Mouse (Mus musculus) right cerebral cortex, postnatal 14 days (tissue): ENCODE measurements around the gene H2al1b.
A peak's percentile ranks its signal among the peaks of the same experiment; 100 is the strongest.
"Not testable (repeated sequence)": the region's sequence is repeated elsewhere in the genome, so short reads cannot be mapped to it uniquely, and the experiment has no call there.

Experiments used
- DNase-seq: peaks from one replicate; pipeline ENCODE4 v3.0.0; 2022

Gene H2al1b

DNA sequence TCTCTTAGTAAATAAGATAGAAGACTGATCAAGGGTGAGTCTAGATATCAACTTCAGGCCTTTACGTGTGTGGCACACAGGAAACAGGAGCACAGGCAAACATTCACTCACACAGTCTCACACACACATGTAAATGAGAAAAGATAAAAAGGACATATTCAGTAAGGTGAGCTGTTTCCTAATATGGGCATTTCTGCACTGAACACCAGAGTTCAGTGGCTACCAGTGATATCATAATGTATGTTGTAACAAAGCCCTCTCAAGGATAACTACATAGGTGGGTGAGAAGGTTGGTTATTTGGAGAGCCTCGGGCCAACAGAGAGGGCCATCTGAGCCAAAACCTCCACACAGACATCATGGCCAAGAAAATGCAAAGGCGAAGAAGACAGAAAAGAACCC lies at the start of gene H2al1b:
Gene H2al1b (plus strand): TSS at position 301 of the 400 bp plus-strand sequence.
- not testable (repeated sequence) for DNase-seq

DNA sequence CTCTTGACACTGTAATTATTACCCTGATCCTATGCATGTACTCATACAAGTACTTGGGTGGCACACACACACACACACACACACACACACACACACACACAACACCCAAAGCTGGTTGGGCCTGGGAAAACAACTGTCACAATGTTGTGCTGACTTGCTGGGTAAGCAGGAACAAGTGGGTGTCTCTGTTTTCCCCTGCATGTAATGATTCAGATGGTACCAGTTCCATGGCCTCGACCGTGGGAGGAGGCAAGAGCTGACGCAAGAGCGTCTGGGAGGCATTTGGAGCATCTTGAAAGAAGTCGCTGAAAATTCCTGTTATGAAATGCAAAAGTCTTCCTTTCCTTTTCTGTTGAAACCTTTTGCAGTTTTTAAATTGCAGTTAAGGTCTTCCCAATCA lies 48.2 kb upstream of the H2al1b start:
- peak; percentile 13 for DNase-seq

DNA sequence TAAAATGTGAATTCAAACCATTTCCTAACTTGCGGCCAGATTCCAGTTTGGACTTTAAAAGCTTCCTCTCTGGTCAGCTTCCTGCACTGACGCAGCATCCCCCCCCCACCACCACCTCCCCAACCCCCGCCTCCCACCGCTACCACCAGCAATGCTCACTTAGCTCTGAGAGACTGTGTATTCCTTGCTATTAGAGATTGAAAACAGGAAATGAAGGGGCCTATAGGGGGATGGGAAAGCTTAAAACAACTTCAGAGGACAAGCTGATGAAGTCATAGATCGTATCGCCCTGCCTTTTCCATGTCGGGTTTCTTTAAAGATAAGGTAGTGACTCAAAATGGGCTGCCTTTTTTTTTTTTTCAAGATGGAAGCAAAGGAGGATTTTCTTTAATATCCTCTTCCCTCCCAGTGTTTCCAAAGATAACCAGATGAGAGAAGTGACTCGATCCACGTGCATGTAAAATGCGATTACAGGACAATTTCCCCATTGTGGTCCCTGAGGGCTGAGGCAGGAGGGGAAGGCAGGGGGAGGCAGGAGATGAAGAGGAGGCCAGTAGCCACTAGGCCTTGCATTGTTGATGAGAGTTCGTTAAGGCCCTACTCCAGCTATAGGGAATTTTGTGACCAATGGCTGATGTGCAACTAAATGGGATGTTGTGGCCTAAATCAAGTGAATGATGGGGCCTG lies 47.6 kb upstream of the H2al1b start:
- DNase-seq: no peak

DNA sequence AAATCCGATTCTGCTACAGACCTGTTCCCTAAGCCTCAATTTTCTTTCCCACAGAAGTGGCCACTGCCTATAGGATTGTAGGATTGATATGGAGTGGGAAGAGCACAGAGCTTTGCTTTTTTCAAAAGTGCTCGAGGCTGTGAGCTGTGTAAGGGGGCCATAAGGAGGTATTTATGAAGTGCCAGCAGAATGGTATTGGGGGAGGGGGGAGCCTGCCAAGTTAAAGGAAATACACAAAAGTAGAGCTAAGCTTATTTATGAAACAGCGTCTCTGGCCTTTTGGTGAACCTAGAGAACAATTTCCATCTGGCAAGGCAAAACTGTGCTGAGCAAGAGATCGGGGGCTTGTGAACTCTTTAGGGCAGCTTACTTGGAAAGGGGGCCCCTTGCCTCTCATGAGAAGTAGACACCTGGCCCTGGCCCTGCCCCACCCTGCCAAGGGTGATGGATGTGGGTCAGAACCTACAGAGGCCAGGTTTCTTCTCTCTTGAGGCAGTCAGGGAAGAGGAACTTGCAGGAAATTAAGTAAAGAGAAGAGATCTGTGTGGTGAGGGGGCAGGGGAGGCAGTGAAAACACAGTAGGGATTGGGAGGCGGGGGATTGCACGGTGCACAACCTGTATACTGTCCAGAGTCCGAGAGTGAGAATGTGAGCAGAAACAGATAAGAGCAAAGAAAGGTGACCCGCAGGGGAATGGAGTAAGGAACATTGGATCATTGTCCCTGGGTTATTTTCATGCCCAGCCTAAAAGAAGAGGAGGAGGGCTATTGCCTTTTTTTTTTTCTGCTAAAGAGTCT lies 46.5 kb upstream of the H2al1b start:
- DNase-seq: no peak

DNA sequence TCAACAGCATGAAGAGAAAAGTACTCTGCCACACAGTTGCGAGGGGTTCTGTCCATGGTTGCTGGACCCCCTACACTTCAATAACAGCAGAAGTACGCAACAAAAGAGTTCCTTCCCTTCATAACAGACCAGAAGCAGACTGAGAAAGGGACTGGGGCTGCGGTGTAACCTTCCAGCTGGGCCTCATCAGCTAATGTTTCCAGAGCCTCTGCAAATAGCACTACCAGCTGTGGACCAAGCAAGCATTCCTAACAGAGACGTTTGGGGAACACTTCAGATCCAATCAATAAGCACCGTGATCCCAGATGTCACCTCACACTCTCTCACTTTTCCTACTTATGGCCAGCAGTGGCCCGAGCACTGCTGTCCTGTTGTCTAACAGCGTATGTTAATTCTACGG lies 37.3 kb upstream of the H2al1b start:
- DNase-seq: no peak

DNA sequence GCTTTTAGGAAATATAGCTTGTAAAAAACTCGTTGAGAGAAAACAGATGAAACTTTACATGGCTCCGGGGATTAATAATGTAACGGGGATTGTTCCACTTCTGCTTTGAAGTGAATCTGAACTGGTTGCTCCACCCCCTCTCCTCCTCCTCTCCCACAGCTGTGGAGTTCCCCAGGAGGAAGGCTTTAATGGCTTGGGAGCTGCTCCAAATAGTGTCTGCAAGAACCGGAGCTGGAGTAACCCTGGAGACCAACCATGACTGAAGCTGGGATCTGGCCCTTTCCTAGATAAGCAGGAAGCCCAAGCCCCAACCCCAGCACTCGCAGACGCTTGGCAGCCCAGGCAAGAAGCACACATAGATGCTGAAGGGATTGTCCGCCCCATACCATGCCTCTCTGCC lies 34.4 kb upstream of the H2al1b start:
- no peak for DNase-seq

DNA sequence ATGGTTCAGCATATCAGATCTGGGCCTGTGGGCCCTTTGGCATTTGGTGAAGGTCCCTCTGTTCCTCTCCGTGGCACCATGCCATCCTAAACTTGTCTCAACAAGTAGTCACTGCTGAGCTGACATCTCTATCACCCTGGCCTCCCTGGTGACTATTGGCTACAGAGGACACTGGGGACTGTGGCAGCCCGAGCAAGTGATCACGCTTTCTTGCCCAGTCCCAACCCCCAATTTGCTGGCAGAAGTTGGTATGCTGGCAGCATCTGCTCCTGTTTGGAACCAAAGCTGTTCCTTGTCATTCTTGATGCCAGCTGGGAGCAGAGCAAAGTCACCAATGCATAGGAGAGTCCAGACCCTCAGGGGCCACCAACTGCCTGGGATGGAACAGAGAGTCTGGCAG lies 33.2 kb upstream of the H2al1b start:
- DNase-seq: peak; percentile 11

DNA sequence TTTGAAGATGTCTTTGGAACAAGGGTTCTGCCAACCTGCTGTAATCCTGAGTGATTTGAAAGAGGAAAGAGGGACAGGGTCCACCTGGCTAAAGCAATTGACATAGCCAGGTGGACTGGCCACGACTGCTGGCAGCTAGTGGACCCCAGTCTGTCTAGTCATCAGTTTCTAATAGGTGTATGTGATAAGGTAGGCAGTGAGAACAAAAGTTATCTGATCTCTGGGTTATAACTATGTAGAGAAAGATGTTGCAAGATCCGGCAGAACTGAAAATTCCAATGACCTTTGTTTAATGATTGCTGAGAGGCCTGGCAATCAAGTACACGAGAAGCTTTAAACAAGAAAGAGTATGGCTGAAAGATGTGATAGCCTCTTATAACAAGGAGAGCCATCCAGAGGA lies 29.0 kb upstream of the H2al1b start:
- no peak for DNase-seq

DNA sequence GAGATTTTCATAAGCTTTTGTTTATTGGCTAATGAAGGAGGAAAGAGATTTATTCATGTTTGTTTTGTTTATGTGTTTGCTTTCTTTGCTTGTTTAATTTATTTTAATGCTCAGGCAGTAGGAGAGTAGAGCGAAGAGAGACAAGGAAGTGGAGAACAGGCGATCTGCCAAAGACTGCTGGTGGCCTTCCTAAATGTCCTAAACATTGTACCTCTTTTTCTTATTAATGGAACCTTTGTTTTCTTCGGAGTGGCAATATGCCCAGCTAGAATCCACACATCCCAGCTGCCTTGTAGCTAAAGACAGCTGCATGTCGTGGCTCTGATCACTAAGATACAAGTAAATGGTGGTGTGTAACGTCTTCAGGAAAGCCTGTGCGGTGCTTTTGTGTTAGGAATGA lies 25.1 kb upstream of the H2al1b start:
- DNase-seq: no peak

DNA sequence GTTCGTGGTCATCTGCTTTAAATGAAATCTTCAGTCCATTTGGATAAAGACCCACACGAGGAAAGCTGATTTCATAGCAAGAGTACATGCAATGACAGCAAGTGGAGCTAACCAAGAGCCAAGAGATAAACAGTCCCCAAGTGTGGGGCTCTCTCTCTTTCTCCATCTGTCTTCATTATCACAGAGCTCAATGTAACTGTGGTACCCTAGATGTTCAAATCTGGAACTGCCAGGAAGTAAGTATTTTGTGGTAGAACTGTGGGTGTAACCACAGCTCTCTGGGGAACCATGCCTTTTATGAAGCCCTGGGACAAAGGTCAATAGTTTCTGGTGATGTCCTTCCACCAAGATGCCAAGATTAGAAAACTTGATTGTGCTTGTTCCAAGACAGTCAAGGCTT lies 21.5 kb upstream of the H2al1b start:
- DNase-seq: no peak

DNA sequence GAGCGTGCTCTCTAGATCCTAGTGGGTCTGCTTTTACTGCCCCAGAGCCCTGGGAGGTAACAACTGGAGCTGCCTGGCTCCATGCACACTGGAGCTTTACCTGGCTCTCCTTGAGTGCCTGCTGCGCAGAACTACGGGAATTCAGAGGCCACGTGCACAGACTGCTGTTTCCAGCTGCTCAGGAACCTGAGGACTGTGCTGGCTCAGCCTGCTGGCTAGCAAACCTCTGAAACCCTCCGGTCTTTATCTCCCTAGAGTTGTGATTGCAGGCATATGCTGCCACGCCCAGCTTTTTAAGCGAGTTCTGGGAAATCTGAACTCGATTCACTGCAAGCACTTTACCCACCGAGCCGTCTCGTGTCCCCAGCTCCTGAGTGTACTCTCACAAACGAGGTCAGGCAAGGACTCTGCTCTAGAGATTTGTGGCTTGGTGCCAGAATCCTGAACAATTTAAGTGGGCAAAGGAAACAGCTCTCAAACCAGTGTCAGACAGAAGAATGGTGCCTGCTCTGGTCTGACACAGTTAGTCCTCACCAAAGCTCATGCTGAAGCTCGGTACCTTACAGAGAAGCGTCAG lies 13.8 kb upstream of the H2al1b start:
- no peak for DNase-seq

DNA sequence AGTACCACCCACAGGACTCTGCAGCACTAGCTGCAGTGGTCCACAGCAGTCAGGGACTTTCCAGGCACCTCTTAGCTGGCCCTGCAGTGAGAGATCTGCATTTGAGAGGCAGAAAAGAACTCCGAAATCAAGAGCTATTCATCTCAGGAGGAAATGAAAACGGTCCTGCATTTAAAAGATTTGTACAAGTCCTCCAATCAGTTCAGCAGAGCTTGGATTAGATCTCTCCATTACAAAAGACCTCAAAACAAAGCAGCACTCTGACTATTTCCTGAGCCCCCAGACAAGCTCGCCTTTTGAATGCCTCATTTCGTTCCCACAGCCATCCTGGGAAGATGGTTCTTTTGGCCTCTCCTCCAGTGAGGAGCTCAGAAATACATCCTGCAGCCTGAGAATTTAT lies 13.0 kb upstream of the H2al1b start:
- no peak for DNase-seq

DNA sequence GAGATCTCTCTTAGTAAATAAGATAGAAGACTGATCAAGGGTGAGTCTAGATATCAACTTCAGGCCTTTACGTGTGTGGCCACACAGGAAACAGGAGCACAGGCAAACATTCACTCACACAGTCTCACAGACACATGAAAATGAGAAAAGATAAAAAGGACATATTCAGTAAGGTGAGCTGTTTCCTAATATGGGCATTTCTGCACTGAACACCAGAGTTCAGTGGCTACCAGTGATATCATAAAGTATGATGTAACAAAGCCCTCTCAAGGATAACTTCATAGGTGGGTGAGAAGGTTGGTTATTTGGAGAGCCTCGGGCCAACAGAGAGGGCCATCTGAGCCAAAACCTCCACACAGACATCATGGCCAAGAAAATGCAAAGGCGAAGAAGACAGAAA lies 3.3 kb upstream of the H2al1b start, which contains the start of gene H2al1a:
Gene H2al1a (plus strand): TSS at position 301 of the 400 bp plus-strand sequence.
- not testable (repeated sequence) for DNase-seq

DNA sequence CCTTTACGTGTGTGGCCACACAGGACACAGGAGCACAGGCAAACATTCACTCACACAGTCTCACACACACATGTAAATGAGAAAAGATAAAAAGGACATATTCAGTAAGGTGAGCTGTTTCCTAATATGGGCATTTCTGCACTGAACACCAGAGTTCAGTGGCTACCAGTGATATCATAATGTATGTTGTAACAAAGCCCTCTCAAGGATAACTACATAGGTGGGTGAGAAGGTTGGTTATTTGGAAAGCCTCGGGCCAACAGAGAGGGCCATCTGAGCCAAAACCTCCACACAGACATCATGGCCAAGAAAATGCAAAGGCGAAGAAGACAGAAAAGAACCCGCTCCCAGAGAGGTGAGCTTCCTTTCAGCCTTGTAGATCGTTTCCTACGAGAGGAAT lies 3.1 kb downstream of the H2al1b start, which contains the start of gene H2al1c:
Gene H2al1c (plus strand): TSS at position 301 of the 400 bp plus-strand sequence.
- not testable (repeated sequence) for DNase-seq

DNA sequence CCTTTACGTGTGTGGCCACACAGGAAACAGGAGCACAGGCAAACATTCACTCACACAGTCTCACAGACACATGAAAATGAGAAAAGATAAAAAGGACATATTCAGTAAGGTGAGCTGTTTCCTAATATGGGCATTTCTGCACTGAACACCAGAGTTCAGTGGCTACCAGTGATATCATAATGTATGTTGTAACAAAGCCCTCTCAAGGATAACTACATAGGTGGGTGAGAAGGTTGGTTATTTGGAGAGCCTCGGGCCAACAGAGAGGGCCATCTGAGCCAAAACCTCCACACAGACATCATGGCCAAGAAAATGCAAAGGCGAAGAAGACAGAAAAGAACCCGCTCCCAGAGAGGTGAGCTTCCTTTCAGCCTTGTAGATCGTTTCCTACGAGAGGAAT lies 6.3 kb downstream of the H2al1b start, which contains the start of gene H2al1d:
Gene H2al1d (plus strand): TSS at position 301 of the 400 bp plus-strand sequence.
- DNase-seq: not testable (repeated sequence)

DNA sequence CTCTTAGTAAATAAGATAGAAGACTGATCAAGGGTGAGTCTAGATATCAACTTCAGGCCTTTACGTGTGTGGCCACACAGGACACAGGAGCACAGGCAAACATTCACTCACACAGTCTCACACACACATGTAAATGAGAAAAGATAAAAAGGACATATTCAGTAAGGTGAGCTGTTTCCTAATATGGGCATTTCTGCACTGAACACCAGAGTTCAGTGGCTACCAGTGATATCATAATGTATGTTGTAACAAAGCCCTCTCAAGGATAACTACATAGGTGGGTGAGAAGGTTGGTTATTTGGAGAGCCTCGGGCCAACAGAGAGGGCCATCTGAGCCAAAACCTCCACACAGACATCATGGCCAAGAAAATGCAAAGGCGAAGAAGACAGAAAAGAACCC lies 9.4 kb downstream of the H2al1b start, which contains the start of gene H2al1e:
Gene H2al1e (plus strand): TSS at position 301 of the 400 bp plus-strand sequence.
- DNase-seq: not testable (repeated sequence)

DNA sequence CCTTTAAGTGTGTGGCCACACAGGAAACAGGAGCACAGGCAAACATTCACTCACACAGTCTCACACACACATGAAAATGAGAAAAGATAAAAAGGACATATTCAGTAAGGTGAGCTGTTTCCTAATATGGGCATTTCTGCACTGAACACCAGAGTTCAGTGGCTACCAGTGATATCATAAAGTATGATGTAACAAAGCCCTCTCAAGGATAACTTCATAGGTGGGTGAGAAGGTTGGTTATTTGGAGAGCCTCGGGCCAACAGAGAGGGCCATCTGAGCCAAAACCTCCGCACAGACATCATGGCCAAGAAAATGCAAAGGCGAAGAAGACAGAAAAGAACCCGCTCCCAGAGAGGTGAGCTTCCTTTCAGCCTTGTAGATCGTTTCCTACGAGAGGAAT lies 12.6 kb downstream of the H2al1b start, which contains the start of gene H2al1f:
Gene H2al1f (plus strand): TSS at position 301 of the 400 bp plus-strand sequence.
- DNase-seq: not testable (repeated sequence)

DNA sequence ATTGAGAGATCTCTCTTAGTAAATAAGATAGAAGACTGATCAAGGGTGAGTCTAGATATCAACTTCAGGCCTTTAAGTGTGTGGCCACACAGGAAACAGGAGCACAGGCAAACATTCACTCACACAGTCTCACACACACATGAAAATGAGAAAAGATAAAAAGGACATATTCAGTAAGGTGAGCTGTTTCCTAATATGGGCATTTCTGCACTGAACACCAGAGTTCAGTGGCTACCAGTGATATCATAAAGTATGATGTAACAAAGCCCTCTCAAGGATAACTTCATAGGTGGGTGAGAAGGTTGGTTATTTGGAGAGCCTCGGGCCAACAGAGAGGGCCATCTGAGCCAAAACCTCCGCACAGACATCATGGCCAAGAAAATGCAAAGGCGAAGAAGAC lies 15.7 kb downstream of the H2al1b start, which contains the start of gene H2al1g:
Gene H2al1g (plus strand): TSS at position 301 of the 400 bp plus-strand sequence.
- DNase-seq: not testable (repeated sequence)

DNA sequence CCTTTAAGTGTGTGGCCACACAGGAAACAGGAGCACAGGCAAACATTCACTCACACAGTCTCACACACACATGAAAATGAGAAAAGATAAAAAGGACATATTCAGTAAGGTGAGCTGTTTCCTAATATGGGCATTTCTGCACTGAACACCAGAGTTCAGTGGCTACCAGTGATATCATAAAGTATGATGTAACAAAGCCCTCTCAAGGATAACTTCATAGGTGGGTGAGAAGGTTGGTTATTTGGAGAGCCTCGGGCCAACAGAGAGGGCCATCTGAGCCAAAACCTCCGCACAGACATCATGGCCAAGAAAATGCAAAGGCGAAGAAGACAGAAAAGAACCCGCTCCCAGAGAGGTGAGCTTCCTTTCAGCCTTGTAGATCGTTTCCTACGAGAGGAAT lies 19.0 kb downstream of the H2al1b start, which contains the start of gene H2al1h:
Gene H2al1h (plus strand): TSS at position 301 of the 400 bp plus-strand sequence.
- not testable (repeated sequence) for DNase-seq

DNA sequence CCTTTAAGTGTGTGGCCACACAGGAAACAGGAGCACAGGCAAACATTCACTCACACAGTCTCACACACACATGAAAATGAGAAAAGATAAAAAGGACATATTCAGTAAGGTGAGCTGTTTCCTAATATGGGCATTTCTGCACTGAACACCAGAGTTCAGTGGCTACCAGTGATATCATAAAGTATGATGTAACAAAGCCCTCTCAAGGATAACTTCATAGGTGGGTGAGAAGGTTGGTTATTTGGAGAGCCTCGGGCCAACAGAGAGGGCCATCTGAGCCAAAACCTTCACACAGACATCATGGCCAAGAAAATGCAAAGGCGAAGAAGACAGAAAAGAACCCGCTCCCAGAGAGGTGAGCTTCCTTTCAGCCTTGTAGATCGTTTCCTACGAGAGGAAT lies 22.1 kb downstream of the H2al1b start, which contains the start of gene H2al1i:
Gene H2al1i (plus strand): TSS at position 301 of the 400 bp plus-strand sequence.
- DNase-seq: not testable (repeated sequence)

DNA sequence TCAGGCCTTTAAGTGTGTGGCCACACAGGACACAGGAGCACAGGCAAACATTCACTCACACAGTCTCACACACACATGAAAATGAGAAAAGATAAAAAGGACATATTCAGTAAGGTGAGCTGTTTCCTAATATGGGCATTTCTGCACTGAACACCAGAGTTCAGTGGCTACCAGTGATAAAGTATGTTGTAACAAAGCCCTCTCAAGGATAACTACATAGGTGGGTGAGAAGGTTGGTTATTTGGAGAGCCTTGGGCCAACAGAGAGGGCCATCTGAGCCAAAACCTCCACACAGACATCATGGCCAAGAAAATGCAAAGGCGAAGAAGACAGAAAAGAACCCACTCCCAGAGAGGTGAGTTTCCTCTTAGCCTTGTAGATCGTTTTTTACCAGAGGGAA lies 25.3 kb downstream of the H2al1b start, which contains the start of gene H2al1j:
Gene H2al1j (plus strand): TSS at position 301 of the 400 bp plus-strand sequence.
- not testable (repeated sequence) for DNase-seq

DNA sequence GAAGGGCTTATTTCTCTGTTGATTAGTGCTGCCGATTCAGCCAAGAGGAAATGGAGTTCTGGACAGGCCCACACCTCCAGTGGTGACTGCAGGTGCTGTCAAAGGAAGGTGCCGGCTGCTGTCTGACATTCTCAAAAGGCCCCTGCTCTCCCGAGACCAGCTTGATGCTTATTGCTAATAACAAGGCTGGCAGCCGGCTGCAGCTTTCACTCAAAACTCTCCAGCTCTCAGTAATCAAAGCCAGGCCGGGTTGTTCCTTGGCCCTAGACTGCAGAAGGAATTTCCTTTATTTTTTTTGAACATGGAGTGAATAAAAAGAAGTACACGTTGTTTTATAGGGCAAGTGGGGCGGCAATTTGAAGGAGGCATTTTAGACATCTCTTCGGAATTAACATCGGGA lies 43.5 kb downstream of the H2al1b start:
- no peak for DNase-seq

DNA sequence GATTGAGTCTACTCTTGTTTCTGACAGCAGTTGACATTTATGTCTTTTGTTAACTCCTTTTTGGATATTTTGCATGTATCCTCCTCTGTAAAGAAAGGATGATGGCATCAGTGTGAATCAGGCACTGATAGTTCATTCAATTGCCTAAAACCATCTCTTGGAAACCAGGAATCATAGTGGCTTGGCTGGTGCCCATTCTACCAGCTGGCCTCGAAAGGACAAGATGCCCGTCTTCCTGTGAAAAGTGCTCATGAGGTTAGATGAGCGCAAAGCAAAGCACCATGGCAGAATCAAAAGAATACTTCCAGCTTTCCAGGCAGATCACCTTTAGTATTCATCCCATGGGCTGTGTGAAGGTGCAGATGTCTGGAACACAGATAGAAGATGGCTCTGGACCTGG lies 44.5 kb downstream of the H2al1b start:
- DNase-seq: no peak
